Mouse (Mus musculus): Measurements from ENCODE around the gene Olfr654. TPM values are rescaled to one million over a fixed set of nuclear protein-coding genes. Genes with fewer than 3 reads are reported as not detected.

Olfr654 gene
- total RNA-seq (2021) = not detected
- long read RNA-seq, experiment 1 = 0 reads
- long read RNA-seq, experiment 2 = 0 reads

DNA sequence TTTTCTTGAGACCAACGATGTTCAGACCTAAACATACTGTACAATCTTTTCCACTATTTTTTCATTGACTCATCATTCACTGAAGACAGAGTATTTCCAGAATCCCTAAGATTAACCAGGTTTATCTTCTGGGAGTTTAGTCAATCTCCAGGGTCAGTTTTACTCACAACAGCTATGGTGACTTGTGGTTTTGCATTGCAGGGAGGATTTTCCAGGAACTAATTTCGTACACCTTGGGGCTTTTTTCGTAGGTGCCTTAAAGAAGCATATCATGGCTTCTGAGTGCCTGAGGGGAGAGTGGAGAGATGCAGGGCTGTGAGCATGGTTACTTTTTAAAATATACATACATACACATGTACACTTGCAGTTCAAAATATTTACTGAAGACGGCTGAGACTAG is at the start of gene Olfr654:
Gene Olfr654 (plus strand): TSS at position 301 of the 400 bp plus-strand sequence.
- no peak for DNase-seq (ENCODE audit: low spot score in 2 of 2)

GRCm38 (mm10) chr7:104549833-104550232 is 37.0 kb upstream of the Olfr654 start, which contains the start of gene Olfr651:
TSS of gene Olfr651 (plus strand) at chr7:104550133.
- no peak for DNase-seq (ENCODE audit: low spot score in 2 of 2)

DNA sequence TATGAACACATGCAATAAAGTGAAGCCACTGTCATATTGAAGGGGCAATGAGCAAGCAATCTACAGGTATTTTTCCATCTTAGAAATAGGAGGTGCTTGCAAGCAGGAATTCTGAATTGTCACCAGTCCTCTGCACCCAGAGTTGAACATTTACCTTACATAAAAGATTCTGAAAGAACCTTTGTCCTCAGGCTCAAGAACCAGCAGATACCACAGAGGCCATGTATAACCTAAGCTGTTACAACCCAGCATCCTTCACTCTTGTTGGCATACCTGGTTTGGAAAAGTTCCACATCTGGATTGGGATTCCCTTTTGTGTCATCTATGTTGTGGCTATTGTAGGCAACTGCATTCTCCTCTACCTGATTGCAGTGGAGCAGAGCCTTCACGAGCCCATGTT is 34.1 kb upstream of the Olfr654 start:
- no peak for DNase-seq (ENCODE audit: low spot score in 2 of 2)

DNA sequence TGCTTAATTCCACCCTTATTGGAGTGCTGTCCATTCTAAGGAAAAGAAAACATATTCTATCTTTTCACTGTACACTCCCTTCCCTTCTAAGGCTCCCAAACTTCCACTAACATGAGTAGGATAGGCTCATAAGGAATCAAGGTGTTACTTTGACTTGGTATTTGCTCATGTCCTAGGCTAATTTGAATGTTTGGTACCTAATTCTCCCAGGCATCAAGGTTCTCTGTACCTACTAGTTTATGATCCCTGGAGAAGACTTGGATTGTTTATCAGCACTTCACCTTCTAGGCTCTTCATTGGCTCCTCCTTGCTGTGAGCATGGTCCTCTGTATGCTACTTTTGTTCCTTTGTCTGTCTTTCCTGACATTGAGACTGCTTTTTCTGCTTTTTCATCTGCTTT is 26.2 kb upstream of the Olfr654 start, which contains the start of gene Olfr652:
Gene Olfr652 (plus strand): TSS at position 301 of the 400 bp plus-strand sequence.
- no peak for DNase-seq (ENCODE audit: low spot score in 2 of 2)

DNA sequence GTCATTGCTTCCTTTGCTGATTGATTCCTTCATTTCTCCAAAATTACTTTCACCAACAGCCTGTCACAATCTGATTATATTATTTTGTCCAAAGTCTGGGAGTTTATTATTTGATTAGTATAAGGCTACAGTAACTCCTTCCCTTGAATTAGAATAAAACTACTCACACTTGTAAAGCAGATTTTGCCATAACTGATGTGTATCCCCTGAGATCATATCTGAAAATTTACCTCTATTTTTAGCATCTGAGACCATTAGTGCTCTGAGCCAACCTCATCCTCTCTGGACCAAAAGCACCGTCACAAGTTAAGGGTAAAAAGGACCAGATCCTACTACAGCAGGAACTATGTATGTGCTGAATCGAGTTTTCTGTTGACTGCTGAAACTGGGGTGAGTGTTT is 9.8 kb upstream of the Olfr654 start, which contains the start of gene Olfr653:
Gene Olfr653 (plus strand): TSS at position 301 of the 400 bp plus-strand sequence.
- no peak for DNase-seq (ENCODE audit: low spot score in 2 of 2)

GRCm38 (mm10) chr7:104580846-104581245 is 6.0 kb upstream of the Olfr654 start:
- no peak for DNase-seq (ENCODE audit: low spot score in 2 of 2)

GRCm38 (mm10) chr7:104581429-104581828 is 5.4 kb upstream of the Olfr654 start:
- DNase-seq (ENCODE audit: low spot score in 2 of 2) = no peak

GRCm38 (mm10) chr7:104588274-104588673 is 1.4 kb downstream of the Olfr654 start:
- no peak for DNase-seq (ENCODE audit: low spot score in 2 of 2)

GRCm38 (mm10) chr7:104601679-104602078 is 14.9 kb downstream of the Olfr654 start, which contains the start of gene Olfr655:
TSS of gene Olfr655 (minus strand) at chr7:104601779.
- no peak for DNase-seq (ENCODE audit: low spot score in 2 of 2)

- no peak for DNase-seq (ENCODE audit: low spot score in 2 of 2)
These were observed 16.3 kb downstream of the Olfr654 start for GRCm38 (mm10) chr7:104603173-104603572.

- no peak for DNase-seq (ENCODE audit: low spot score in 2 of 2)
These were observed 17.9 kb downstream of the Olfr654 start for GRCm38 (mm10) chr7:104604727-104605126.

GRCm38 (mm10) chr7:104613655-104614054 is 26.8 kb downstream of the Olfr654 start, which contains the start of gene Olfr656:
TSS of gene Olfr656 (plus strand) at chr7:104613955.
- no peak for DNase-seq (ENCODE audit: low spot score in 2 of 2)

DNA sequence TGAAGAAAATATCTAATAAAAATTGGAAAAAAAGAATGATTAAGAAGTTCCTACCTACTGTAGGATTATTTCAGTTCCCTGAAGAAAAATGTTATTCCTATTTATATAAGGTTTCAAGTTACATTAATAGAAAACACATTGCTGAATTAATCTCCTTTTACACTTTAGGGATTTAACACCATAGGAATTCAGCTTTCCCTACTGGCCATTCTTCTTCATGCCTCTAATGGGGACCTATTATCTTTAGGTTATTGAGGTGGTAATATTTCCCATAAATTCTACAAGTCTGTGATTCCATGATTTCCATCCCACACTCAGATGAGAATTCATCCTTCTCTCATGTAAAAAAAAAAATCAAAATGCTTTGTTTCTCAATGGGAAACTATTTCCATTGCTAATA is 37.7 kb downstream of the Olfr654 start, which contains the start of gene Olfr657:
Gene Olfr657 (plus strand): TSS at position 301 of the 400 bp plus-strand sequence.
- no peak for DNase-seq (ENCODE audit: low spot score in 2 of 2)

Other genes with a start within 250 kb of the Olfr654 start
- gene Trim12c, start 233.7 kb upstream of the Olfr654 start, total RNA-seq (2021) = 1 to 10 TPM; 1.5 to 2.0 TPM
- gene Trim30b, start 217.1 kb upstream of the Olfr654 start, total RNA-seq (2021) = not detected
- not detected for gene Trim30c, start 186.2 kb upstream of the Olfr654 start, total RNA-seq (2021)
- gene Trim30a, start 121.8 kb upstream of the Olfr654 start, total RNA-seq (2021) = under 1 TPM; 0.52 to 0.74 TPM
- gene Trim30d, start 79.2 kb upstream of the Olfr654 start, total RNA-seq (2021) = under 1 TPM; 0.14 to 0.31 TPM
- gene Olfr651, start 36.9 kb upstream of the Olfr654 start, total RNA-seq (2021) = not detected
- gene Olfr652, start 26.1 kb upstream of the Olfr654 start, total RNA-seq (2021) = not detected
- not detected for gene Olfr653, start 9.7 kb upstream of the Olfr654 start, total RNA-seq (2021)
- not detected for gene Olfr655, start 14.8 kb downstream of the Olfr654 start, total RNA-seq (2021)
- gene Olfr656, start 26.9 kb downstream of the Olfr654 start, total RNA-seq (2021) = not detected
- not detected for gene Olfr657, start 37.8 kb downstream of the Olfr654 start, total RNA-seq (2021)
- gene Olfr658, start 60.3 kb downstream of the Olfr654 start, total RNA-seq (2021) = not detected
- gene Olfr659, start 79.7 kb downstream of the Olfr654 start, total RNA-seq (2021) = not detected
- not detected for gene Olfr661, start 99.5 kb downstream of the Olfr654 start, total RNA-seq (2021)
- gene Usp17le, start 190.4 kb downstream of the Olfr654 start, total RNA-seq (2021) = not detected

Data from layer of hippocampus, postnatal 14 days (tissue).